Mouse (Mus musculus): ENCODE measurements around the gene Gm572.

Gm572 gene

DNA sequence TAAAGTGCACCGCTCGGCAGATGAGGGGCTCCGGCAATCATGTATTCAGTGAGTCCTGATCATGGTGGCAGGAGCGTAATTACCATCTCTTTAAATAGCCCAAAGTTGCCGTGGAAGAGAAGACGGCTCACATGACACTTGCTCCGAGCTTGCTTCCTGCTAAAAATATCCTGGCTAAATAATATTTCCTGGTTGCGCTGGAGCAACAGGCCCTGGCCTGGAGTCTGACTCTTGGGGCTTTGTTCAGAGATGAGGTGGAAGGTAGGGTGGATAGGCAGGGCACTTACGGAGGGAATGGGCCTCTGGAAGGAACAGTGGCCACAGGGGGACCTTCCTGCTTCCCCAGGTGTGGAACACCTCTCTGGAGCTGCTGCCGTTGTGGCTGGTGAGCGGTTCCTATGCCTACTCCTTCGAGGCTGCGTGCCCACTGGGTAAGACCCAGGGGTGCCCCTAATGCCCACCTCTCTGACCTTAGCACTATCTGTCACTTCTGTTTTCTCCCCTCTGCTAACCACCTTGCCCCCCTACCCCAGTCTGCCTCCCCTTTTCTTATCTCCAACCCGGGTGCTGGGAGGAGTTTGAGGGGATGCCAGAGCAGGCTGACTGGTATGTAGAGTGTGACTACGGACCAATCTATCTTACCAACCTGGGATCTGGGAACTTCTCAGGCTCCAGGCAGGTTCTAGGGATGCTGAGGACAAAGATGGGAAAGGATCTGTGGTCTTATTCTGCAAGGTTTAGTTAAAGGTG lies 24.1 kb downstream of the Gm572 start:
- DNase-seq (ENCODE audit: low spot score in 2 of 2) = no peak

DNA sequence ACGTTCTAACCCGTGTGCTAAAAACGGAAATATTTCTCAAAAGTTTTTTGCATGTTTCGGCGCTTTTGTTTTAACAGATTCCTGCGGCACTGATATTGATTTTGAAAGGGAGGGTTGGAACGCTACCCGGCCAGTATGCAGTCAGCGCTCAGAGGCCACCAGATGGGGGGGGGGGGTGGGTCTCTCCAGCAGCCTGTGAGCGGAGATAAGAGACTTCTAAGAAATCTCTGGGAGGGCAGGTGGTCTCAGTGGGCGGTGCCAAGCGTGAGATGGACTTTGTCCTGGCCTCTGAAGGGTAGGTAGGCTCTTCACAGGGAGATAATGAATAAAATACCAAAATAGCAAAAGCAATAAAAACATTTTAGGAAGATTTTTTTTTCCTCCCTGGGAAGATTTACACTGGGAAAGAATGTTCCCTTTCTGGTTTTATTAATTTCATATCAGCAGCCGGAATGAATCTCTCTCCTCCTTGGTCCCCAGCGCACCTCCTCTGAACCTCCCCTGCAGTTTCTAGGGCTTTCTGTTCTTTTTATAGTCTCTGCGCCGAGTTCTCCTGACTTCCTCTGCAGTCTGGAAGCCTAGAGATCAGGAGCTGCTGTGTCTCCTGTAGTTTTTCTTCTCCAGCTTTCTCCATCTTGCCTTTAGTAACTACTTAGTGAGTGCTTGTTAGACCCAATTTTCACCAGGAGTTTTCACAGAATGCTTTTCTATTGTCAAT lies 28.3 kb downstream of the Gm572 start:
- no peak for DNase-seq (ENCODE audit: low spot score in 2 of 2)

DNA sequence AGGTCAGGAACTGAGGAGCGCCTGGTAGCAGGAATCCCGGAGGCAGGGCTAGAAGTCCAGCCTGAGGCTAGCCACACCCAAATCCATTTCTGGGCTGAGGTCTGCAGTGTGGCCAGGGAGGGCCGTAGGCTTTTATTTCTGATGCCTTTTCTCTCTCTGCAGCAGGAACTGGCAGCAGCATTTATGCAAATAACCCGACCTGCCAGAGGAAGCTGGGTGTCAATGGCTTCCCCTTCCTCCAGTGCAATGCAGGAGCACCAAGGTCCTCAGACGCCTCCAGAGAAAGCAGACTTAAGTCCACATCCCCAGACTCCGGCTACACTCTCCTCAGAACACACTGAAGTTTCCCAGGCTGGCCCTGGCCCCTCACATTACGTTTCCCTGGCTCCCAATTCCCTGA lies 31.9 kb downstream of the Gm572 start:
- DNase-seq (ENCODE audit: low spot score in 2 of 2) = no peak

DNA sequence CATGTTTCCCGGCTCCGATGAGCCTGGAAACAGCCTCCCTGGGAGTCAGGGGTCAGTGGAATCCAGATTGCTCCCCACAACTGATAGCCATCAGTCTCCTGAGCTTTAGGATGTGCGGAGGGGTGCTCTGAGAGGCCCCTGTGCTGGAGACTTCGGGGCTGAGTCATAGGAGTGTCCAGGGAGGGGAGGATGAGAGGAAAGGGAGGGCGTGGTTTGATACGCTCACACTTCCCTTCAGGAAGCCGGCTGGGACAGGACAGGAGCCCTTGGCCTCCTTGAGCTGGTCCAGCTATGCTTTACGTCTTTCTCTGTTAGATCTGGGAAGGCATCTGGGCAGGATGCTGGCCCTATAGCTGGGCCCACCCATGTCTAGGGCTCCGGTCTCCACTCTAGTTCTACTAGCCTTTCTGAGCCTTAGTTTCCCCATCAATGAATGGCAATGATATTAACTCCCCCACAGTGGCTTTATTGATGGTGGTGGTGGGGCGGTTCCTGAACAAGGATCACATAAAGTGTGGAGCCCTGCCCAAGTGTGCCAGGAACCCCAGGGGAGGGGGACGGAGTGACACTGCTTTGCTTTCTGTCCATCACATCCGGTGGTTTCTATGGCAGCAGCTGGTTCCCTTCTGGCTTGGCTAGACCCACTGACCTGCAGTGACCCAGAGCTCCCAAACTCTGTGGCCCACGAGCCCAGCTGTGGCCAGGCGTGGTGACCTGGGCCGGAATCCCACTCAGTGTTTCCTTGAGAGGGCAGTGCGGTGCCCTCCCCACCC lies 33.3 kb downstream of the Gm572 start:
- DNase-seq (ENCODE audit: low spot score in 2 of 2) = no peak

DNA sequence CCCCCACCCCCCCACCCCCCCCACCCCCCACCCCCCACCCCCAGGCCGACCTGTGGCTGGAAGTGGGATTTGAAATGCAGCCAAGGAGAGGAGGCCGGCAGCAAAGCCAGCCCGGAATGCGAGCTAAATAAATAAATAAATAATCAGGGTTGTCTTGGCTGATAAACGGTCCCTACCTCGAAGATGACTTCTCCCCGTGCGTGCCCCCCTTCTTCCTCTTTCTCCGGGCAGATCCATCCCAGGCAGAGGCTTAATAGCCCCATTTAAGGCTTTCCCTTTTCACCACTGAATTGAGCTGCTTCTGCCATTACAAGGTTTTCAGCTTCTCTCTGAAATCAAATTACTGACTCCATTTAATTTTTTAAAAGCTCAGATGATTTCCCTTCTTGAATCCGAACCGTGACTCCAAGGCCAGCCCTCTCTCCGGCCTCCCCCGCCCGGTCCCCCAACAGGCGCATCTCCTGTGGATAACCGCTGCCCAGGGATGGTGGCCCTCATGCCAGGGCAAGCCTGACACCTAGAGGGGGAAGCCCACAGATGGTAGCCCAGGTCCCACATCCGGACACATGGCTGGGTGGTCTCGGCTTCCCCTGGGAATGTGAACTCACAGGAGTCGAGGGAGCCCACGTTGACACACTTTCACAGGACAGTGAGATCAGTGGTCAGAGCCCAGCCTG lies 34.0 kb downstream of the Gm572 start:
- DNase-seq (ENCODE audit: low spot score in 2 of 2) = no peak

DNA sequence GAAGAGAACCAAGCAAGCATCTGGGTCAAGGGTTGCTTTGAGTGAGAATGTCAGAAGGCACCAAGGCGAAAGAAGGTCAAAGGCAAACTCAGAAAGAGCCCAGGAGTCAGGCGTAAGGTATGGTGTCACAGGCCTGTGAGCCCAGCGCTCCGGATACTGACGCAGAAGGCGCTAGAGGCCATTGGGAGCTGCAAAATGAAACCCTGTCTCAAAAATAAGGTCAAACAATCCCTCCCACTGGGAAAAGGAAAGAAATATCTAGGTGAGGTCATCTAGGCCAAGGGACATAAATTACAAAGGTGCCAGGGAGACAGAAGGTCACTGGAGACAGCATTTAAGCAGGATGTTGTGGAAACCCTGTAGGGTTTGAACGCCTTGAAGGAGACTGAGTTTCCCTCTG lies 35.0 kb downstream of the Gm572 start:
- no peak for DNase-seq (ENCODE audit: low spot score in 2 of 2)

DNA sequence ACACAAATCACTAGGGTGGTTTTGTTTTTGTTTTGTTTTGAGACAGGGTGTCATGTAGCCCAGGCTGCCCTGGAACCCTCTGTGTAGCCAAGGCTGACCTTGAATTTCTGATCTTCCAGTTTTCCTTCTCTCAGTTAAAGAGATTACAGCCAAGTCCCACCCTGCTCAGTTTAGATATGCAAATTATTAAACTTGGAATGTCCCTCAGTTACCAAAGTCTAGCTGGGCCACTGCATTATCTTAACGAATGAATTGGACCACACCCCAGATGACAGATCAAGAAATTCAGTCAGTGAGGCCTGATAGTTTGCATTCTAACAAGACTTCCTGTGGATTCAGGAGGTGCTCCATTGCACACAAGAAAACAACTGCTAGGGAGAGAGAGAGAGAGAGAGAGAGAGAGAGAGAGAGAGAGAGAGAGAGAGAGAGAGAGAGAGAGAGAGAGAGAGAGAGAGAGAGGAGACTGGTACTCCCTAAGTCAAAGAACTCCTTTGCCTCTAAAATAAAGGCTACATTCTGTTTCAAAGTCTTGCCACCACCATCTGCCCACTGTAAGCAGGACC lies 37.5 kb downstream of the Gm572 start:
- no peak for DNase-seq (ENCODE audit: low spot score in 2 of 2)

DNA sequence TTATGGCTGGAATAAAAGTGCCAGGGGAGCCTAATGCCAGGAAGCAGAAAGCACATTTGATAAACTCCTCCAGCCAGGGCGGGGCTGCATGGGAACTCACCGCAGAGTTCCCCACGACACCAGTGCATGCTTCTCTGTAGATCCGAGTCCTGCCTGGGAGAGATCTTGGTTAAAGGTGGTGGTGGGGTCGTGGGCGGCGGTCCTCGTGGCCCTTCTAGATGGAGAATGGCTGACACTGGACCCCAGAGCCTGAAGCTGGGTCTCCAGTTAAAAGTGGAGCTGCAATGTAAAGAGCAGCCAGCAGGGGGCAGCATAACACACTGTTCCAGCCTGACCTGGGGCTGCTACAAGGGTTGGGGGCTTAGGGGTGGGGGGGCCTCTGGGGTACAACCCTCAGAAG lies 38.3 kb downstream of the Gm572 start:
- DNase-seq (ENCODE audit: low spot score in 2 of 2) = peak; percentile 39 to 72

DNA sequence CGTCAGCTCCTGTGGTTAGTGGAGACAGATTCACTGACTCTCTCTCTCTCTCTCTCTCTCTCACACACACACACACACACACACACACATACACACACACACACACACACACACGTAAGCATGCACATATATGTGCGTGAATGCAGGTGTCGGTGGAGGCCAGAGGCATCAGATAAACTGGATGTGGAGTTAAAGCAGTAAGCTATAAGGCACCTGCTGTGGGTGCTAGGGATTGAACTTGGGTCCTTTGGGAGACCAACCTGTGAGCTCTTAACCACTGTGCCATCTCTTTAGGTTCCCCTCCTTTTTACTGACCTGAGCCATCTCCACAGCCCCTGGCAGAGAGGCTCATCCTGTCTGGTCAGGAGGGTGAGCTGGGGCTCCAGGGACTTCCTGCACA lies 39.8 kb downstream of the Gm572 start:
- no peak for DNase-seq (ENCODE audit: low spot score in 2 of 2)

DNA sequence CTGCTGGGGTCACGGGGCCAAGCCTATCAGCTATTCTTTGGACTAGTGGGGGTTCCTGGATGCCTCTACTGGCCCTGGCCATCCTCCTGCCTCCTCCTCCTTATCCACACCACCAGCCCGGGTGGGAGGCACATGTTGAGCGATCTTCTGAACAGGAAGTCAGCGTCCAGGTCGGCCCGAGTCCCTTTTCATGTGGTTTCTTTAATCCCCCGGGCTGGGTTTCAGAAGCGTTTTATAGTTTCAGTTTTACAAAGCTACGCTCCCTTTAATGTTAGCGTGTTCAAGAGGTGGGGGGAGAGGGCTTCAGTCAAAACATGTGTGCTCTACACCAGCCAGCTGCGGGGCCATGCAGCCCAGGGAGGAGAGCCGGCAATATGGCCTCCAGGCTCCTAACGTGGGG lies 40.4 kb downstream of the Gm572 start:
- DNase-seq (ENCODE audit: low spot score in 2 of 2) = peak; percentile 62 to 63

DNA sequence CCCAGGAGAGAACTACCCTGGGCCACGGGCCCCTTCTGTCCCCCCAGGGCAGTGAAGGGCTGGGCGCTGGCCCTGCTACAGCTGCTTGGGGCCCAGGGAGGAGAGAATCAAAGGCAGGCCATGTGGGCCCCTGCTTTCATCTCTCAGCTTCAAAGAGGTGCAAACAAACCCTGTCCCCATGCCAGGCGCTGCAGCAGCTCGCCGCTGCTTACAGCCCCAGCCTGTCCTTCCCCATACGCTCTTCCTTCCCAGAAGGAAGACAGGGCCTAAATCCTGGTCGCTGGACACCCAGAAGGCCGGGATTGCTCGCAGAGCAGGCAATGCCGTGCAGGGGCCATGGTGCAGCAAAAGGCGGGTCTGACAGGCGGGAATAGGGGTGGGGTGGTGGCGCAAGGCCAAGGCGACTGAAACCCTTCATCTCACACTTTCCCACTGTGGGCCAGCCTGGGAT lies 43.4 kb downstream of the Gm572 start:
- DNase-seq (ENCODE audit: low spot score in 2 of 2) = no peak

DNA sequence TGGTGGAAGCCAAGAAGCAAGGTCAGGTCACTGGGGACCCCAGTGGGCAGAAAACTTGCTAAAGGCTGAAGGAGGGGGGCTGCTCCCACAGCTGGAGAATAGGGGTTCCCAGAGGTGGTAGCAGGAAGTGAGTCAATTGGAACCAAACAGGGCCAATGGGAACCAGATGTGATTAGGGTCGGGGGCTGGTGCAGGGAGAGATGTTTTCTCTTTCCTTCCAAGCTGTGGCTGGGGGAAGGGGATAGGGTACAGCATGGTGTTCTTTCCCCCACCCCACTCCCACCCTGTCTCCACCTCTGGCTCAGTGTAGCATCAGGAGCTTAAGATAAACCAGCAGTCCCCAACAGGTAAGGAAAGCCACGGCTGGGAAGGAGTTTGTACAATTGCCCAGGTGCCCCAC lies 45.0 kb downstream of the Gm572 start:
- DNase-seq (ENCODE audit: low spot score in 2 of 2) = no peak

DNA sequence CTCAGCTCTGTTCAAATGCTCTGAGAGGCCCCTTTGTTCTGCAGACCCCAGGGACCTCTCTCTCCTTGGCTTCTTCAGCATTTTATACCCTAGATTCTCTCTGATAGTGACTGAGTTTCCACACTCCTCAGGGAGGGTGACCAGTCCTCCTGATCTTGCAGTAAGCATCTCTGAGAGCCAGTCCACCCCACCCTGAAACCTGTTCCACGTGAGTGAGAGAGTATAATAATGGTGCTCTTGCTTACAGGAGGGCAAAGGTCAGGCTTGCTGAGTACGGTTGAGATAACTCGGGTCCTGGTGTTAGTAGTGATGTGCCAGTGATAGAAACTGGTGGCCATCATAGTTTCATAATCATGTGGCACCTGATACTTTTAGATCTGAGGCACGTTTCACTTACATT lies 48.1 kb downstream of the Gm572 start:
- no peak for DNase-seq (ENCODE audit: low spot score in 2 of 2)

DNA sequence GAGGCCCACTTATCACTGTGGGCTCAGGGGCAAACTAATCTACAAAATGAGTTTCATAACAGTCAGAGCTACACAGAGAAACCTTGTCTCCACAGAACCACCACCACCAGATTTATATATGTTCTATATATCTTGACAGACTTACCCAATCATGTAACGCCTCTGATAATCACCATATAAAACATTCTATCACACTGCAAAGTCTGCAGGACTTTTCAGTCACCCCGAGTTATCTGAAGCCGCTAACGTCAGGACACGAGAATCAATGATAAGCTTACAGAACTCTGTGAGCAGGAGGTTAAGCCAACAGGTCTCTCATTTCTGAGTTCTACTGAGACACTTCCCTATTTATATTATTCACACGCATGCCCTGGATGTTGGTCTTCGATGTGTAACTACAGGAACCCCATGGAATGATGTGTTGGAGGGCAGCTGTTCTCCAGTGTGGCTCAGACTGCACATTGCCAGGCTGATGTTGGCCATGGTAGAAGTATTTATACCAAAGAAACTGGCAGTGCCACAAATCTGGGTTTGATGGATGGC lies 50.4 kb downstream of the Gm572 start:
- no peak for DNase-seq (ENCODE audit: low spot score in 2 of 2)

DNA sequence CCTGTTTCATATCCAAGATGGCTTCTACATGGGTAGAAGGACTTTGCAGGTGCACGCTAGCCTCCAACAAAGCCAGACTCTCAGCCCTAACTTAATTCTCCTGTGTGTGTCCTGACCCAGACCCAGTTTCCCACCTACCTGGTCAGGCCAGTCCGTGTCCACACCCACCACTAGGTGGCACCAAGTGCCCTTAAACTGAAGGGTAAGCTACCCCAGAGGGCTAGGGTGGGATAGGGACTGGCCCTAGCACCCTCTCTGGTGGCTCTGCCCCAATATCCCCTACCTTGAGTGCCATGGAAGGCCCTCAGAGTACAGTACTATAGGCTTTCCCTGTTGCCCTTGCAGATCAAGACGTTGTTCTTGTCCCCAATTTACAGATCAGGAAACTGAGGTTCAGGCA lies 61.6 kb downstream of the Gm572 start:
- peak in 1 of 2 experiments; percentile 49 for DNase-seq (ENCODE audit: low spot score in 2 of 2)

DNA sequence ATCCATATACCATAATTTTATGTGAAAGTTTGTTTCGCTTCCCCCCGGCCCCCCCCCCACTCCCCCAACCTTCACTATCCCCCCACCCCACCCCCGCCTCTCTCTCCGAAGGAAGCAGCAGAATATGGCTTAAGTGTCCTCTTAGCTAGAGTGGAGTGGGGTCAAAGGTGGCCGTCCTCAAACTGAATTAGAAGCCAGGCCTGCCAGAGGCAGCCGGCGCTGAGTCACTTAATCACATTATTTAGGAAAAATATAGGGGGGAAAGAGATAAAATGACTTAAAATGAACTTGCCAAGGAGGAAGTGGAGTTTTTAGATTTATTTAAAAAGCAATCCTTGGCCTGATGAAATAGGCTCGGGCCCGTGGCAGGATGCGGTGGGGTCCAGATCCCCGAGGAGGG lies 65.7 kb downstream of the Gm572 start:
- no peak for DNase-seq (ENCODE audit: low spot score in 2 of 2)

DNA sequence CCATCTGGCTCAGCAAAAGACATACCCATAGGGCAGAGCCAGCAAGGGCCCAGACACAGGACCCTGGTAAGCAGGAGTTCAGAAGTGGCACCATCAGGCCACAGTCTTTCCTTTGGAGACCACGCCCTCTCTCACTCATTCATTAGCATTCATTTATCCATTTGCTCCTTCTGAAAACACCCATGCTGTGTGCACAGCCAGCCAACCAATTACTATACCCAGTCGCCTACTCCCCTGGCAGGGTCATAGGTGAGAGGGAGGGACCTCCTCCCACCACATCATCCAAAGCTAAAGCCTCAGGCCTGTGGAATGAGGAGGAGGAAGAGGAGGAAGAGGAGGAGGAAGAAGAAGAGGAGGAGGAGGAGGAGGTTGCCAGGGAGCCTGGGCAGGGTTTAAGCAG lies 67.3 kb downstream of the Gm572 start:
- DNase-seq (ENCODE audit: low spot score in 2 of 2) = no peak

DNA sequence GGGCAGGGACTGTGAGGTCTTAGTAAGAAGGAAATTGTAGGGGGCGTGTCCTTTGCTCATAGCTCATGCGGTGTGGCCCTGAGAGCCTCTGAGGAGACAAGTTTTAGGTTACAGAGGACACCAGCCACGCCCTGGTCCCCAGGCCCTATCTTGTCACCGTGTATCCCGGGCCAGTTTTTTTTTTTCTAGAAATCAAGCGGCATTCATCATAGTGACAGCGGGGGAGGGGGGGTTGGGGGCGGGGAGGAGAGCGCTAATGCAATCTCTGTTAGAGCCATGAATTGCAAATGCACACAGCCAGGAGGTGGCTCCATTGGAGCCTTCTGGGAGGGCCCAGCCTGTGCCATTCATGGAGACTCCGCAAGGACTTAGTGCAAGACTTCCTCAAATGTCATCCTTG lies 68.2 kb downstream of the Gm572 start:
- no peak for DNase-seq (ENCODE audit: low spot score in 2 of 2)

DNA sequence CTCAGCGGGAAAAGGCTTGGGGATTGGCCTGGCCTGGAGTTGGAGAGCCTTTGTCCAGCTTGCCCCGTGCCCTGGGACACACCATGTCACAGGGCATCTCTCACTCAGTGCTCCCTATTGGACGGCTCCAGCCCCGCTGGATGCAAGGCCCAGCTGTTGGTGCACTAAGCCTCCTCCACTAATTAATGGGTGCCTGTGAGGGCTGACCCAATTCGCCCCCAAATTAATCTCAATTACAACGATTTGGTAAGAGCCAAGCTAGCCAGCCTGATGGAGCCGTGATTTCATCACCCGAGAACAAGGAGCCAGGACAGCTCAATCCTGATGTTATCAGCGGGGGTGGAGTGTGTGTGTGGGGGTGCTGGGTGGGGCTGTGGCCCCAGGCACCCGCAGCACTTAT lies 69.5 kb downstream of the Gm572 start:
- no peak for DNase-seq (ENCODE audit: low spot score in 2 of 2)

DNA sequence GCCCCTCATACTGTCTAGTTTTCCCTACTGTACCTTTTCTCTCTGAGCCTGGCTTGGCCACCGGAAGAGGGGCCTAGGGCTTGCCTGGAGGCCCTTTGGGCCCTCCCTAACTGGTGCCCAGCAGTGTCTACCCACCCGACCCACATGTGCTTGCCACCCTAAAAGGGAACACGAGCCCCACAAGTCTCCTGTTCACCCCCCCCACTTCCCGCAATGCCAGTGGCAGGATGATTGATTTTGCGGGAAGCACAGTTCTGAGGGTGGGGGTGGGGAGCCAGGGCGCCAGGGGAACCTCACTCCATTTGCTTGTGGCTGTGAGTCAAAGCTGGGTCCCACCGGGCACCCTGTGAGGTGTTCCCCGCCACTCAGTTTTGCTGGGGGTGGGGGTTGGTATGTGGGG lies 70.9 kb downstream of the Gm572 start:
- no peak for DNase-seq (ENCODE audit: low spot score in 2 of 2)

DNA sequence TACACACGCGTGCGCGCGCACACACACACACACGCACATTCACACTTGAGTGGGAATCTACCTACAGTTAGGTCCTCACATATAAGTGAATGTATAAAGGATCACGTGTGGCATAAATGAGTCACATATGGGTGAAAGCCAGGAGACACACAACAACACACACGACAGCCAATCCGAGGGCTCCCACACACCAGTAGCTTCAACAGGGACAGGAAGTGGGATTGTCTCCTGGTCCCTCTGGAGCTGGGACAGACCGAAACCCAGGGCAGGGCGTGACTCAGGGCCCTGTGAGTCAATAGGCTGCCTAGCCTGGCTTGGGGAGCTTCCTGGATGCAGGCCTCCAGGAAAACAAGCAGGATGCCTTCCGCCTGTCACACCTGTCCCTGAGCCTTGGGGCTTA lies 71.6 kb downstream of the Gm572 start:
- DNase-seq (ENCODE audit: low spot score in 2 of 2) = no peak

DNA sequence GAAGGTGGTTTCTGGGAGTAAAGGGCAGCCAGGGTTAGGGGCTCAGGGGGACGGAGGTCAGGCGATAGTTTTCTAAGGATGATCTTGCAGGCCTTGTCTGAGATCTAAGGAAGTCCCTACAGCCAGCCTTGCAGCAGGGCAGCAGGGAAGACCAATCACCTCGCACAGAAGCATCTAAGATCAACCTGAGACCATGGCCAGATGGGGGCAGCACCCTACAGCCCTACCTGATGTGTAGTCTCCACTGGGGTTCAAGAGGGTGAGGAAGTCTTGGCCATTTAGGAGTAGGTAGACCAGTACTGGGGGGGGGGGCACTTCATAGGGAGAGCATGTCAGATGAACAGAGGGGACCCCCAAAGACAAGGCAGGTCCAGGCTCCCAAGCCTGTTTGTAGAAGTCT lies 72.3 kb downstream of the Gm572 start:
- no peak for DNase-seq (ENCODE audit: low spot score in 2 of 2)
